Mouse (Mus musculus): ENCODE measurements around the gene Nlrp5.
"Not testable (repeated sequence)": the region's sequence is repeated elsewhere in the genome, so short reads cannot be mapped to it uniquely, and the experiment has no call there.

The Nlrp5 gene

DNA sequence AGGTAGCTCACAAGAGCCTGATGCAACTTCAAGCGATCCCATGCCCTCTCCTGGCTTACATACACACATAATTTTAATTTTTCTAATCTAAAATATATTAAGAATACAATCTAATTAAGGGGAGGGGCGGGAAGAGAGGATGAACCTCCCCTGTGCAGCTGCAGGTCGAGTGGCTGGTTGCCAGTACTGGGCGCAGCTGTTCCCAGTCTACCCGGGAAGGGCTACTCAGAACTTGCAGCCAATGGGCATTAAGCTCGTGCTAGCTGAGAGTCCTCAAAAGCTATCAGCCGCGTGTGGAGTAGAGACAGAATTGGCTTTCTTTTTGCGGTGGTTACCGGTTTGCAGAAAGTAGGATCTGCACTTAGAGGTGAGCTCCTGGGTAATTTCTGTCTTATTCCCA, at the start of gene Nlrp5:
Nlrp5 (plus strand) TSS at position 301 of the 400 bp plus-strand sequence.
- ATAC-seq (ENCODE audit: insufficient number of reproducible peaks, low FRiP score, low TSS enrichment), result no peak

DNA sequence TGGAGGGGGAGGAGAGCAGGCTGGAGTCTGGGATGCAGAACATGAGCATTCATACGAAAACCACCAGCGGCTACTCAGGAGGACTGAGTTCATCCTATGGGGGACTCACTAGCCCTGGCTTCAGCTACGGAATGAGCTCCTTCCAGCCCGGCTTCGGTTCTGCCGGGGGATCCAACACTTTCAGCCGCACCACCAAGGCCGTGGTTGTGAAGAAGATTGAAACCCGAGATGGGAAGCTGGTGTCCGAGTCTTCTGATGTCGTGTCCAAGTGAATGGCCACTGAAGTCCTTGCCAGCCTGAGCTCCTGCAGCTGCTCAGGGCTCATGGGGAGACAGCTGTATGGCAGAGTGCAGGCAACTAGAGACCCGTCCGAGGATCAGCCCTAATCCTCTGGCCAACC, 27.4 kb upstream of the Nlrp5 start:
- ATAC-seq (ENCODE audit: insufficient number of reproducible peaks, low FRiP score, low TSS enrichment), result not testable (repeated sequence)

DNA sequence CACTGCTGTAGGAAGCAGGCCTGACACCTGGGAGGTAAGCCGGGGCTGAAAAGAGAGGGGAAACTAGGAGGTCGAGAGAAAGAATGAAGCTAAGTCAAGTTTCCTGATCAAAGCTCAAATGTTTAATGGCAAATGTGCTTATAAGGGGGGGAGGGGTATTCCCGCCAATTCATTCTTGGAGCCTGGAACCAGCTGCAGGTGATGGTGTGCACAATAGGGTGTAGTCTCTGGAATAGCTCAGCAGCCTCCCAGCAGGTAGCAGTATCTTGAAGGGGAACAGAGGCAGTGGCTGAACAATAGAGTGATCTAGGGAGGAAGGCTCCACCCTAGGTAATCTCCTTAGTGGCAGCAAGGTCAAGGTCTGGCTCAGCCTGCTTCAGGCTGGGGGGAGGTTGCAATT, 84.5 kb downstream of the Nlrp5 start:
- ATAC-seq (ENCODE audit: insufficient number of reproducible peaks, low FRiP score, low TSS enrichment), result not testable (repeated sequence)

GRCm38 (mm10) chr7:23470832-23471231, 85.1 kb downstream of the Nlrp5 start:
- ATAC-seq (ENCODE audit: insufficient number of reproducible peaks, low FRiP score, low TSS enrichment), result not testable (repeated sequence)

DNA sequence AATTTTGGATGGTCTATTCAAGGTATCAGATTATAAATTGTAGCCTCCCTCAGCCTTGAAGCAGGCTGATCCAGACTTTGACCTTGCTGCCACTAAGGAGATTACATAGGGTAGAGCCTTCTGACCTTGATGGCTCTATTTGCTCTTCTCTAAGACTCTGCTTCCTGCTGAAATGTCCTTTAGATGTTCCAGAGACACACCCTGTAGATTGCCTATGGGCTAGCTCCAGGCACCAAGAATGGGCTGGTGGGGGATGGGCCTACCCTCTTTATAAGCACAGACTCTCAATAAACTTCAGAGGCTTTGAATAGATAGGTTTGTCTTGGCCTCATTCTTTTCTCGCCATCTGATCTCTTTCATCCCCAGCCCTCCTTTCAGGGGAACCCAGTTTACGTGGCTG, 87.2 kb downstream of the Nlrp5 start:
- not testable (repeated sequence) for ATAC-seq (ENCODE audit: insufficient number of reproducible peaks, low FRiP score, low TSS enrichment)
